Mouse (Mus musculus): ENCODE data around the gene Cdk2ap1. TPM values are rescaled to one million over a fixed set of nuclear protein-coding genes. Genes with fewer than 3 reads are reported as not detected.
"Not testable (repeated sequence)": the region's sequence is repeated elsewhere in the genome, so short reads cannot be mapped to it uniquely, and the experiment has no call there.

Cdk2ap1 gene
- polyA plus RNA-seq, 1 experiment from 2014 or later, result 112 TPM

GRCm38 (mm10) chr5:124341753-124342339 is 21.0 kb downstream of the Cdk2ap1 start:
- Histone ChIP-seq H3K4me1 (ENCODE audit: control insufficient read depth, insufficient read depth, low read length) (peaks cover 21% of the 10 kb centered on the region), H3K36me3 (ENCODE audit: control insufficient read depth, insufficient read depth, low read length) (peaks cover 32% of the 10 kb centered on the region)
- not testable (repeated sequence) for H3K4me3 ChIP-seq (ENCODE audit: low read depth, low read length); H3K9me3 ChIP-seq (replicated peaks; ENCODE audit: control insufficient read depth, low read length); H3K9ac ChIP-seq (ENCODE audit: low read length); ATAC-seq; H3K27me3 ChIP-seq (replicated peaks; ENCODE audit: control insufficient read depth, insufficient read depth, low read length); DNase-seq (ENCODE audit: low spot score); H3K27ac ChIP-seq (ENCODE audit: low read depth, low read length); H3K4me2 ChIP-seq (ENCODE audit: low read length)
- 71% methylated on average over 6 of the region's 6 CpGs for WGBS

DNA sequence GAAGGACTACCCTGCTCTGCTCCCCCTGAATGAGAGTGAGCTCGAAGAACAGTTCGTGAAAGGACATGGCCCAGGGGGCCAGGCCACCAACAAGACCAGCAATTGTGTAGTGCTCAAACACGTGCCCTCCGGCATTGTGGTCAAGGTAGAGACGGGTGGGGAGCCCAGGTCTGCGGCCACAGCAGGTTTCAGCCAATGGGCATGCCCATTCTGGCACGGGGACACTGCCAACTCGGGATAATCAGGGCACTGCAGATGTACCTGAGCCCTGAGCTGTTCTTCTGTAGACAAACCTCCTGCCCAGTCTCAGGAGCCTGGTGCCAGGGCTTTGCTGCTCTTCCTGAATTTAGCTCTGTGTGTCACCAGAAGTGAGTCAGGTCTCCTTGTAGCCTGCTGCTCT is 24.1 kb downstream of the Cdk2ap1 start:
- peak overlapping the region; percentile 70 for H3K27ac ChIP-seq (ENCODE audit: low read depth, low read length)
- H3K4me1 ChIP-seq (ENCODE audit: control insufficient read depth, insufficient read depth, low read length), result peaks cover 28% of the 10 kb centered on the region

GRCm38 (mm10) chr5:124337909-124338308 is 25.0 kb downstream of the Cdk2ap1 start:
- peak; percentile 51; the same call in 1 of the 2 replicates for ATAC-seq
- Histone ChIP-seq H3K9ac (ENCODE audit: low read length) (no peak overlapping the region), H3K27me3 (replicated peaks; ENCODE audit: control insufficient read depth, insufficient read depth, low read length) (no peaks in the 10 kb centered on the region), H3K36me3 (ENCODE audit: control insufficient read depth, insufficient read depth, low read length) (0 out of 2 replicates have a peak, but pooled peaks cover 2% of the 10 kb centered on the region), H3K9me3 (replicated peaks; ENCODE audit: control insufficient read depth, low read length) (no peaks in the 10 kb centered on the region), H3K4me3 (ENCODE audit: low read depth, low read length) (no peak overlapping the region), H3K27ac (ENCODE audit: low read depth, low read length) (peak overlapping the region; percentile 70), H3K4me1 (ENCODE audit: control insufficient read depth, insufficient read depth, low read length) (peaks cover 28% of the 10 kb centered on the region), H3K4me2 (ENCODE audit: low read length) (no peak overlapping the region)
- DNase-seq (ENCODE audit: low spot score), result peak; percentile 86
- WGBS, result 46% methylated on average over 9 of the region's 9 CpGs

More for the DNA sequence above, 24.1 kb downstream of the Cdk2ap1 start:
- 86% methylated on average over 8 of the region's 8 CpGs for WGBS
- Histone ChIP-seq H3K9ac (ENCODE audit: low read length) (no peak overlapping the region), H3K36me3 (ENCODE audit: control insufficient read depth, insufficient read depth, low read length) (peaks cover 7% of the 10 kb centered on the region; the same call in 1 of the 2 replicates), H3K27me3 (replicated peaks; ENCODE audit: control insufficient read depth, insufficient read depth, low read length) (no peaks in the 10 kb centered on the region), H3K4me3 (ENCODE audit: low read depth, low read length) (no peak overlapping the region), H3K4me2 (ENCODE audit: low read length) (no peak overlapping the region), H3K9me3 (replicated peaks; ENCODE audit: control insufficient read depth, low read length) (no peaks in the 10 kb centered on the region)
- ATAC-seq (no peak), DNase-seq (ENCODE audit: low spot score) (no peak)

- Histone ChIP-seq H3K4me2 (ENCODE audit: low read length) (no peak overlapping the region), H3K27me3 (replicated peaks; ENCODE audit: control insufficient read depth, insufficient read depth, low read length) (no peaks in the 10 kb centered on the region), H3K9ac (ENCODE audit: low read length) (no peak overlapping the region), H3K36me3 (ENCODE audit: control insufficient read depth, insufficient read depth, low read length) (no peaks in the 10 kb centered on the region), H3K4me3 (ENCODE audit: low read depth, low read length) (no peak overlapping the region), H3K27ac (ENCODE audit: low read depth, low read length) (peak overlapping the region; percentile 70), H3K4me1 (ENCODE audit: control insufficient read depth, insufficient read depth, low read length) (peaks cover 28% of the 10 kb centered on the region), H3K9me3 (replicated peaks; ENCODE audit: control insufficient read depth, low read length) (no peaks in the 10 kb centered on the region)
- DNase-seq (ENCODE audit: low spot score), result peak; percentile 28
- no peak for ATAC-seq
- WGBS, result 81% methylated on average over 9 of the region's 9 CpGs
These were observed 25.8 kb downstream of the Cdk2ap1 start for GRCm38 (mm10) chr5:124337103-124337502.

DNA sequence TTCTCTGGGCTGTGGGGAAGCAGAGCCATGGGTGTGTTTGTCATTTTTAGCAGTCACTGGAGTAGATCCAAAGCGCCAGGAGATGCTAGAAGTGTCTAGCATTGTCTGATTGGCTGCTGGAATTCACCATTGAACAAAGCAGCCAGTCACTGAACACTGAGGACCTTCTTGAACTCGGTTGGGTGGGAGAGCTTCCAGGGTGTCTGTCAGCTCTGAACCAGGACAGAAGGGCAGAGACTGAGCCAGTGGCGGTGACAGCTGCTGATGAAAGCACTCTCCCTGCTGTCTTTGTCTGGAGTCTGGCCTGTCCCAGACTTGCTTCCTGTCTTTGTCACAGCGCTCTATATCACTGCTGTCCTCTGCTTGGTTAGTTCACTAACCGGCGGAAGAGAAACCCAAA is 28.5 kb downstream of the Cdk2ap1 start:
- peak overlapping the region; percentile 91 for H3K27ac ChIP-seq (ENCODE audit: low read depth, low read length)
- ATAC-seq, result peak; percentile 87
- no peaks in the 10 kb centered on the region for H3K36me3 ChIP-seq (ENCODE audit: control insufficient read depth, insufficient read depth, low read length)
- no peak overlapping the region for H3K4me3 ChIP-seq (ENCODE audit: low read depth, low read length)
- H3K4me2 ChIP-seq (ENCODE audit: low read length), result no peak overlapping the region
- peaks cover 28% of the 10 kb centered on the region for H3K4me1 ChIP-seq (ENCODE audit: control insufficient read depth, insufficient read depth, low read length)
- H3K9ac ChIP-seq (ENCODE audit: low read length), result peak overlapping the region; percentile 51
- H3K9me3 ChIP-seq (replicated peaks; ENCODE audit: control insufficient read depth, low read length), result no peaks in the 10 kb centered on the region
- WGBS, result 30% methylated on average over 6 of the region's 6 CpGs
- DNase-seq (ENCODE audit: low spot score), result peak; percentile 90
- no peaks in the 10 kb centered on the region for H3K27me3 ChIP-seq (replicated peaks; ENCODE audit: control insufficient read depth, insufficient read depth, low read length)

DNA sequence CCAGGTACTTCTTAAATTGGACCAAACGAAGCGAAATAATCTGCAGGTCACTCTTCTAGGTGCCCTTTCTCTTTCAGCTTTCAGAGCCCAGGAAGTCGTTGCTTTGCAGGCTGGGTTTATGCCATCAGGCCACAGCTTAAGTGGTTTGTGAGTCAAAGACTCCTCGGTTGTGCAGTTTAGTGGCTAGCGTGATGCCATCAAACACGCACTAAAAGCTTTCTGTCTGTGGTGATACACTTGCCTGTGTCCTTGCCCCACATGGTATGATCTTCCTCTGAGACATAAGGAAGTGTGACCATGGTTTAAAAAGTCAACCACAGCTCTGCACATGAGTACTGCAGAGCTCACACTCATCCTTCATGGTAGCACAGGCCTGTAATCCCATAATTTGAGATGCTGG is 32.8 kb downstream of the Cdk2ap1 start:
- DNase-seq (ENCODE audit: low spot score) (no peak), ATAC-seq (no peak)
- Histone ChIP-seq H3K9me3 (replicated peaks; ENCODE audit: control insufficient read depth, low read length) (no peaks in the 10 kb centered on the region), H3K9ac (ENCODE audit: low read length) (no peak overlapping the region), H3K36me3 (ENCODE audit: control insufficient read depth, insufficient read depth, low read length) (no peaks in the 10 kb centered on the region; the same call in 1 of the 2 replicates), H3K4me2 (ENCODE audit: low read length) (no peak overlapping the region), H3K27ac (ENCODE audit: low read depth, low read length) (no peak overlapping the region), H3K27me3 (replicated peaks; ENCODE audit: control insufficient read depth, insufficient read depth, low read length) (no peaks in the 10 kb centered on the region), H3K4me1 (ENCODE audit: control insufficient read depth, insufficient read depth, low read length) (peaks cover 19% of the 10 kb centered on the region), H3K4me3 (ENCODE audit: low read depth, low read length) (no peak overlapping the region)
- WGBS, result 85% methylated on average over 6 of the region's 6 CpGs

DNA sequence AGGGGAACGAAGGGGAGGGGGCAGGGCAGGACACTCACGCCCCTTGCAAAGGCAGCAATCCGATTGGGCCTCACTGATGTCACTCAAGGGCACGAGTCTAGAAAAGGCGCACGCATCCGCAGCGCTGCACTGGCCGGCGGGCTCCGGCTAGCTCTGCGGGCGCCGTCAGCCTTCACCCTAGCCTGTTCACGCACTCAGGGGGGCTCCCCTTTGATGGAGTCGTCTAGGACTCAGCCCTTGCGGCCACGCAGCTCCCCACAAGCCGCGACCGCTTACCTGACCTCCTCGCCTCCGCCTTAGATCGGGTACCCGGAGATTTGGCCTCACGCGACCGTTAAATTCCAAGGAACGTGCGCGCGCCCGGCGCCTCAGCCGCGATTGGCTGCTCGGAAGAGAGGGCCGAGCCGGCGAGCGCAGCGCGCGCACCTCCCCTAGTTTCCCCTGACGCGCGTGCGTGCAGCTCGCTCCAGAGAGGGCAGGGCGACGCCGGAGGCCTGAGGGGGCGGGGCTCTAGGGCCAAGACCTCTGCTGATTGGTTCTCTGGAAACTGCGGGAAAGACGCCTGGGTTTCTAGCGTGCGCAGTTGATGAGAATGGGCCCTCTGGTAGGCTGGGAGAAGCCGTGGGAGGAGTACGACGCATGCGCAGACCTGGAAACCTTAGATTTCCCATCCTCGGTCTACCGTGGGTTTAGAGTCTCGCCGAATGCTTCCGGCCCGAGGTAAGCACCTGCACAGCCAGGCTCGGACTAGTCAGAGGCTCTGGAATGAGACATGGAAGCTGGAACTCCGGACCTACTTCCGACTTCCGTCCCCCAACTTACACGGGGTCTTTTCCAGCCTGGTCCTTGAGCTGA is 35.1 kb downstream of the Cdk2ap1 start, which contains the start of the genes Mphosph9 and 2810006K23Rik:
Gene Mphosph9, minus strand, starts transcription at position 463 of the 855 bp plus-strand sequence.
Gene 2810006K23Rik, plus strand, starts transcription at position 580 of the 855 bp plus-strand sequence.
- H3K27ac ChIP-seq (ENCODE audit: low read depth, low read length), result peak within 1 kb of the TSS; percentile 89
- WGBS, result under 1% methylated on average over 72 of the region's 72 CpGs
- peak within 1 kb of the TSS; percentile 84 for H3K4me2 ChIP-seq (ENCODE audit: low read length)
- peaks cover 14% of the 10 kb centered on the region for H3K4me1 ChIP-seq (ENCODE audit: control insufficient read depth, insufficient read depth, low read length)
- ATAC-seq, result peak; percentile 98
- H3K9me3 ChIP-seq (replicated peaks; ENCODE audit: control insufficient read depth, low read length), result no peaks in the 10 kb centered on the region
- peaks cover 11% of the 10 kb centered on the region; the same call in 1 of the 2 replicates for H3K36me3 ChIP-seq (ENCODE audit: control insufficient read depth, insufficient read depth, low read length)
- peak; percentile 100 for DNase-seq (ENCODE audit: low spot score)
- H3K4me3 ChIP-seq (ENCODE audit: low read depth, low read length), result peak within 1 kb of the TSS; percentile 43
- no peaks in the 10 kb centered on the region for H3K27me3 ChIP-seq (replicated peaks; ENCODE audit: control insufficient read depth, insufficient read depth, low read length)
- H3K9ac ChIP-seq (ENCODE audit: low read length), result peak within 1 kb of the TSS; percentile 67

DNA sequence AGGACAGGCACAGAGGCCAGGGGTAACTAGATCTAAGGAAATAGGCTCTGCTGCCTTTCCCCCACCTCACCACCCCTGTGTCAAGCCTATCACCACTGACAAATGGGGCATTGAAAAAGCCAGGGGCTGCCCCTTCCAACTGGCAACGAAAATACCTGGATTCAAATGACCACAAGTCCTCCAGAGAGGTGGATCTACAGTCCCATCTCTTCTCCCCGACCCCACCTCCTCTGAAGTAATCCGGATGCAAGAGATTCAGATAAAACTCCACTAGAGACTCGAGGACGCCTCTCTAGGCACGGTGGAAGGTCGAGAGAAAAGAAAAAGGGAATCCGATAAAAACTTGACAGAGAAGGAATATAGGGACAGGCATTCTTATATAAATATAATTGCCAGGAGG is 36.1 kb downstream of the Cdk2ap1 start:
- peaks cover 20% of the 10 kb centered on the region; the same call in 1 of the 2 replicates for H3K36me3 ChIP-seq (ENCODE audit: control insufficient read depth, insufficient read depth, low read length)
- peak overlapping the region; percentile 80 for H3K4me2 ChIP-seq (ENCODE audit: low read length)
- H3K9ac ChIP-seq (ENCODE audit: low read length), result peak overlapping the region; percentile 66
- H3K4me1 ChIP-seq (ENCODE audit: control insufficient read depth, insufficient read depth, low read length), result peaks cover 14% of the 10 kb centered on the region
- peak overlapping the region; percentile 43 for H3K4me3 ChIP-seq (ENCODE audit: low read depth, low read length)
- no peak for DNase-seq (ENCODE audit: low spot score)
- no peaks in the 10 kb centered on the region for H3K9me3 ChIP-seq (replicated peaks; ENCODE audit: control insufficient read depth, low read length)
- 2% methylated on average over 8 of the region's 8 CpGs for WGBS
- no peaks in the 10 kb centered on the region for H3K27me3 ChIP-seq (replicated peaks; ENCODE audit: control insufficient read depth, insufficient read depth, low read length)
- peak overlapping the region; percentile 89; the same call in 1 of the 2 replicates for H3K27ac ChIP-seq (ENCODE audit: low read depth, low read length)
- no peak for ATAC-seq

Measured in forebrain, embryonic 14.5 days (tissue).